Mouse (Mus musculus) testis, adult 2 months (tissue): Measurements from ENCODE around the gene Strada. TPM values are rescaled to one million over a fixed set of nuclear protein-coding genes. Genes with fewer than 3 reads are reported as not detected.

Experiments
- H3K27ac ChIP-seq: fragments of 200-500 bp; 2 replicates; pipeline ENCODE4 v1.5.1; 2012; ENCODE audit warnings: low read depth, low read length; ENCODE audit not compliant: control insufficient read depth, insufficient read depth
- H3K27me3 ChIP-seq: fragments of 200-500 bp; 2 replicates; pipeline ENCODE4 v1.6.1; 2012; ENCODE audit warnings: mild to moderate bottlenecking, low read length, moderate library complexity; ENCODE audit not compliant: control insufficient read depth, insufficient read depth
- H3K36me3 ChIP-seq: fragments of 200-500 bp; 2 replicates; pipeline ENCODE4 v1.6.1; 2012; ENCODE audit warnings: mild to moderate bottlenecking, low read length; ENCODE audit not compliant: control insufficient read depth, insufficient read depth
- H3K4me1 ChIP-seq: fragments of 200-500 bp; 2 replicates; pipeline ENCODE4 v1.6.1; 2012; ENCODE audit warnings: low read length; ENCODE audit not compliant: control insufficient read depth, insufficient read depth
- H3K4me3 ChIP-seq: fragments of 200-500 bp; 2 replicates; pipeline ENCODE4 v1.5.1; 2012; ENCODE audit warnings: low read depth, mild to moderate bottlenecking, low read length, moderate library complexity, mixed read lengths; ENCODE audit not compliant: control insufficient read depth
- CTCF ChIP-seq: fragments of 200-500 bp; IDR thresholded peaks from 2 replicates; pipeline ENCODE4 v1.5.1; 2012; ENCODE audit warnings: low read depth, mild to moderate bottlenecking, inconsistent platforms, low read length, moderate library complexity; ENCODE audit not compliant: control insufficient read depth, insufficient read depth, insufficient replicate concordance
- POLR2A ChIP-seq: fragments of 200-500 bp; IDR thresholded peaks from 2 replicates; pipeline ENCODE4 v1.6.1; 2012; ENCODE audit warnings: low read depth, mild to moderate bottlenecking, inconsistent platforms, low read length, moderate library complexity; ENCODE audit not compliant: control insufficient read depth
- polyA plus RNA-seq: library from polyadenylated mRNA; depleted of rRNA; stranded (reverse); fragments of >200 nt; gene quantifications from 2 replicates; pipeline ENCODE4 v1.2.3, GENCODE M21; 2012

The Strada gene
- polyA plus RNA-seq, 1 experiment: 157 TPM

DNA sequence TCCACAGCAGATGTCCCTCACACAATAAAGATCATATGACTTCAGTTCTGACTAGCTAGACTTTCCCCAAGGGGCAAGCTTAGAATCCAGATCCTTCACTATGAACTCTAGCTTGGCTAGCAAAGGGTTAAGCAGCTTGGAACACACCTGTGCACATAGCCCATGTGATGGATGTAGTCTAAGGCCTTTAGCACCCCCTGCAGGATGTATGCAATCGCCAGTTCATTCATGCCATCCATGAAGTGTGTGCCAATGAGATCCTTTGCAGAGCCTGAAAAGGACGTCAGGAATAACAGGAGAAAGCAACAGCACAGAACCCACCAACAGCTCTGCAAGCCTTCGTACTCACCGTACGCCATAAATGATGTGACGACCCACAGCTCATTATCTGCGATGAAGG lies 31.2 kb downstream of the Strada start:
- no peaks in the 10 kb centered on the region for H3K4me1 ChIP-seq
- no peak overlapping the region for H3K4me3 ChIP-seq
- no peaks in the 10 kb centered on the region for H3K27me3 ChIP-seq
- H3K27ac ChIP-seq: no peak overlapping the region
- H3K36me3 ChIP-seq: peaks cover 2% of the 10 kb centered on the region; the same call in 1 of the 2 replicates
- TF ChIP-seq POLR2A: no peak
- no peak for TF ChIP-seq CTCF

DNA sequence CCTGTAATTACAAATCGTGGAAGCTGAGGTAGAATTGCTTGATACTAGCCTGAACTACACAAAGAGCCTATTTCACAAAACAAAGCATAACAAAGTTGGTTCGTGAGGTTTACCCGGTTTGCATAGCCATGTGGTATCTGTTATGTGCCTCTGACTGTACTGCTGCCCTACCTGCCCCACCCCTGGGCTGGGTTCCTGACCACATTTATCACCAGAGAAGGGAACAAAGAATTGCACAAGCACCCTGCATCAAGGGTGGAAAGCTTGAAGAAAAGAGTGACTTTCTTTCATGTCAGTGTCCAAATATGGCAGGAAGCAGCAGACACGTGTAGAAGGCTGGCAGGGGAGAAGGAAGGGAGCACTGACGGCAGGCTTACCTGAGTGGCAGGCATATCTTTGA lies 34.5 kb downstream of the Strada start:
- Histone ChIP-seq H3K4me1 (no peaks in the 10 kb centered on the region), H3K4me3 (no peak overlapping the region), H3K27ac (no peak overlapping the region), H3K27me3 (no peaks in the 10 kb centered on the region), H3K36me3 (no peaks in the 10 kb centered on the region)
- TF ChIP-seq POLR2A (no peak), CTCF (no peak)

DNA sequence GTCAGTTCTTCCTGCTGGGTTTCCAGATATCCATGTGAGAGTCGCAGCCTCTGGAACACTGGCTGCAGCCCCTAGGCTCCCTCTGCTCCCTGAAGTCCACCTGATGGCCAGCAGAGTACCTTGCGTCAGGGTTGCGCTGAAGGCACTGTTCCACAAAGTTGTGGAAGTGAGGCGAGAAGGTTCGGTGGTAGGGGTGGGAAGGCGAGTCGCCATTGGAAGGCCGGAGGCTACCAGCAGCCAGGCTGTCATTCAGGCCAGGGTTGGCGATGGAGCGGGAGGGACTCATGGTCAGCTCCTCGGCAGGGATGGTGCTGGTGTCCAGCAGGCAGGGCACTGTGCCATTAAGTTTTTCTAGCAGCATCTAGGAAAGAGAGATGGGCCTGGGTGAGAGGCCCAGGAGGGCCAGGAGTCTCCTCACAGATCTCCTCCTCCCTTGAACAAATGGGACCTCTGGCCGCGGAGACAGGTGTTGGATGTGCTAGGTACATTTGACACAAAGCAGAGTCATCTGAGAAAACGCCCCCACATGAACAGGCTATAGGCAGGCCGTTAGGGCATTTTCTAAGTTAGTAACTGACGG lies 37.3 kb downstream of the Strada start:
- peaks cover 11% of the 10 kb centered on the region for H3K4me1 ChIP-seq
- H3K4me3 ChIP-seq: no peak overlapping the region
- H3K27me3 ChIP-seq: no peaks in the 10 kb centered on the region
- TF ChIP-seq CTCF (no peak), POLR2A (no peak)
- no peak overlapping the region for H3K27ac ChIP-seq
- H3K36me3 ChIP-seq: no peaks in the 10 kb centered on the region

- H3K27me3 ChIP-seq: no peaks in the 10 kb centered on the region
- peaks cover 17% of the 10 kb centered on the region for H3K4me1 ChIP-seq
- no peak overlapping the region for H3K27ac ChIP-seq
- H3K4me3 ChIP-seq: no peak overlapping the region
- TF ChIP-seq POLR2A: no peak; the same call in 1 of the 2 replicates
- TF ChIP-seq CTCF: no peak
- H3K36me3 ChIP-seq: no peaks in the 10 kb centered on the region
Observed at GRCm38 (mm10) chr11:106163546-106163945, 38.4 kb downstream of the Strada start.

GRCm38 (mm10) chr11:106162237-106162636 lies 39.7 kb downstream of the Strada start:
- no peaks in the 10 kb centered on the region for H3K36me3 ChIP-seq
- TF ChIP-seq POLR2A: no peak
- no peak for TF ChIP-seq CTCF
- no peaks in the 10 kb centered on the region for H3K27me3 ChIP-seq
- peaks cover 22% of the 10 kb centered on the region for H3K4me1 ChIP-seq
- no peak overlapping the region for H3K27ac ChIP-seq
- no peak overlapping the region for H3K4me3 ChIP-seq

DNA sequence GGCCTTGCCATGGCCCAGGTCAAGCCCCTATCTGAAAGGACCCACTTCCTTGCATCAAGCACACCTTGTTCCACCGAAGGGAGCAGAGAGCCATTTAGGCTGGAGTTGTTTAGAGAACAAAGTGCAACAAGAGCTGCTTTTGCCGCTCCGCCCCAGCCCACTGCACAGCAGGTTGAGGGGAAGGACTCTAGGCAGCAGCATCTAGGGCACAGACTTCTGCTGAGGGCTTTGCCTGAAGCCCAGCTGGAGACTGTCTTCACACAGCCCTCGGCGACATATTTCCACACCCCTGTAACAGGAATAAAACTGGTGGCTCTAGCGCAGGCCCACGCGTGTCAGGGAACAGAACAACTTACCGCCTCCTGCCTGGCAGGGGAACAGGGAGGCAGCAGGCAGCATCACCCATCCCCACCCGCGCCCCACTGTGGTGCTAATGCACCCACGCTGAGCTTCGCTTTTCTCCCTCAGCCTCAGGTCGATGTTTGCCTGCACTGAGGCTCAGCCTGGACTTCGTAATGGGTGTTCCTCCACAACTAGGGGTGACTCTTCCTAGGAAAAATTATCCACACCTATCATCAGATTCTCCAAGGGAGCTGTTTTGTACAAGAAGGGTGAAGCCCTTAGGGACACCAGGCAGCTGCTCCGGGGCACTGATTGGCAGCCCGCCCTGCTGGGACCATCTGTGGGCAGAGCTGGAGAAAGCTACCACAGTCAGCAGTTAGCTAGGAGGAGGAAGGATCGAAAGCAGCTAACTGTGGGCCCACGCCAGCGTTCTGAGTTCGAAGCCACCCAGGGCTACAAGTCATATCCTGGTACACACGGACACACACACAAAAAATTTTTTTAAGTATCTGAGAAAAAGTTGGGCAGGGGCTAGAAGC lies 40.9 kb downstream of the Strada start, which contains the start of the genes Gm10840 and Limd2:
Gene Gm10840, plus strand, starts transcription at position 10 of the 881 bp plus-strand sequence.
Gene Limd2, minus strand, starts transcription at position 20 of the 881 bp plus-strand sequence.
- H3K36me3 ChIP-seq: no peaks in the 10 kb centered on the region
- peak within 1 kb of the TSS; percentile 87 for H3K4me3 ChIP-seq
- TF ChIP-seq POLR2A: peak; percentile 23; the same call in 1 of the 2 replicates
- TF ChIP-seq CTCF: no peak
- H3K27ac ChIP-seq: peak within 1 kb of the TSS; percentile 93
- H3K4me1 ChIP-seq: peaks cover 22% of the 10 kb centered on the region
- H3K27me3 ChIP-seq: no peaks in the 10 kb centered on the region

- H3K4me1 ChIP-seq: peaks cover 22% of the 10 kb centered on the region
- H3K4me3 ChIP-seq: peak overlapping the region; percentile 87
- no peaks in the 10 kb centered on the region for H3K27me3 ChIP-seq
- no peak for TF ChIP-seq CTCF
- TF ChIP-seq POLR2A: peak; percentile 52
- peak overlapping the region; percentile 93 for H3K27ac ChIP-seq
- H3K36me3 ChIP-seq: no peaks in the 10 kb centered on the region
Observed at GRCm38 (mm10) chr11:106159921-106160840, 41.8 kb downstream of the Strada start.
